Mouse (Mus musculus) heart, embryonic 16.5 days (tissue): ENCODE measurements around the gene Nabp2. TPM values are rescaled to one million over a fixed set of nuclear protein-coding genes. Genes with fewer than 3 reads are reported as not detected.
A peak's percentile ranks its signal among the peaks of the same experiment; 100 is the strongest.

Experiments used
- ATAC-seq: fragments of 200-750 bp; cut with Nextera tagmentation; replicated peaks from 2 replicates; pipeline ENCODE4 v1.8.0; 2017; ENCODE audit warnings: moderate number of reproducible peaks; ENCODE audit not compliant: insufficient read depth, low FRiP score; ENCODE audit errors: extremely low read depth
- H3K27ac ChIP-seq: fragments of 300-500 bp; sonication (generic); 2 replicates; pipeline ENCODE4 v1.5.1; 2014; ENCODE audit warnings: mild to moderate bottlenecking, low read length, control low read depth, moderate library complexity
- H3K27me3 ChIP-seq: fragments of 300-500 bp; sonication (generic); 2 replicates; pipeline ENCODE4 v1.6.1; 2014; ENCODE audit warnings: low read length, mixed read lengths; ENCODE audit not compliant: control insufficient read depth, insufficient read depth
- H3K36me3 ChIP-seq: fragments of 300-500 bp; sonication (generic); 2 replicates; pipeline ENCODE4 v1.6.1; 2014; ENCODE audit not compliant: control insufficient read depth, insufficient read depth
- H3K4me1 ChIP-seq: fragments of 300-500 bp; sonication (generic); 2 replicates; pipeline ENCODE4 v1.6.1; 2014; ENCODE audit warnings: low read length, mixed read lengths; ENCODE audit not compliant: control insufficient read depth, insufficient read depth
- H3K4me2 ChIP-seq: fragments of 300-500 bp; sonication (generic); 2 replicates; pipeline ENCODE4 v1.6.1; 2014; ENCODE audit warnings: low read depth, mild to moderate bottlenecking, control low read depth, low read length
- H3K4me3 ChIP-seq: fragments of 300-500 bp; sonication (generic); 2 replicates; pipeline ENCODE4 v1.5.1; 2014; ENCODE audit warnings: mild to moderate bottlenecking, control low read depth, low read length
- H3K9ac ChIP-seq: fragments of 300-500 bp; sonication (generic); 2 replicates; pipeline ENCODE4 v1.6.1; 2014; ENCODE audit warnings: low read length, control low read depth
- H3K9me3 ChIP-seq: fragments of 300-500 bp; sonication (generic); replicated peaks from 2 replicates; pipeline ENCODE4 v1.6.1; 2016; ENCODE audit warnings: low read length; ENCODE audit not compliant: control insufficient read depth
- WGBS: fragments of 180-500 bp; shearing (Covaris S2); extraction: QIAGEN DNeasy Blood & Tissue Kit; methylation state at CpG from one replicate; pipeline ENCODE4 v1.1.7; 2014; 5-methylcytosine and 5-hydroxymethylcytosine counted together
- polyA plus RNA-seq: library from polyadenylated mRNA; unstranded; fragments of >200 nt; fragmentation: Nextera tagmentation; extraction: Ambion mirVana; gene quantifications from 2 replicates; pipeline ENCODE4 v1.2.1, GENCODE M21; 2015

The Nabp2 gene
- polyA plus RNA-seq, 1 experiment from 2014 or later: 55.9 TPM

DNA sequence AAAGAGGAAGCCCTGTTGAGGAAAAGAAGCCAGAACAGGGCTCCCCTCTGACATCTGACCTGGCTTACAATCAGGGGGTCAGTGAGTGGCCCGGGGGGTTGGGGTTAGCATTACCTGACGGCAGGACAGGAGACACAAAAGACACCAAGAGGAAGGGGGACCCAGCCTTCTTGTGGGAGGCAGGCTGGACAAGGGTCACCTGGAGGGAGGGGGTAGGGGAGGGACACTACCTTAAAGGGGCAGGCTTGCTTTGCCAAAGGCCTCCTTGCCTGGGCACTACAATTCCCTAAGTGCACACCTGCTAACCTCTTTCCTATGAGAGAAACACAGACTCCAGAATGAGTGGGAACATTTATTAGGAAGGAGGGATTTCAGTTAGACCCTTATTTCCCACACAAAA is 10.2 kb downstream of the Nabp2 start, which contains the start of gene Slc39a5:
Gene Slc39a5, minus strand, starts transcription at position 174 of the 400 bp plus-strand sequence.
- no peaks in the 10 kb centered on the region for H3K27me3 ChIP-seq
- H3K4me2 ChIP-seq: no peak within 1 kb of the TSS
- H3K9me3 ChIP-seq: no peaks in the 10 kb centered on the region
- no peak within 1 kb of the TSS for H3K27ac ChIP-seq
- no peak within 1 kb of the TSS for H3K4me3 ChIP-seq
- ATAC-seq: no peak
- H3K9ac ChIP-seq: no peak within 1 kb of the TSS
- 39% methylated on average over 2 of the region's 2 CpGs for WGBS
- peaks cover 2% of the 10 kb centered on the region; the same call in 1 of the 2 replicates for H3K4me1 ChIP-seq
- H3K36me3 ChIP-seq: no peaks in the 10 kb centered on the region

DNA sequence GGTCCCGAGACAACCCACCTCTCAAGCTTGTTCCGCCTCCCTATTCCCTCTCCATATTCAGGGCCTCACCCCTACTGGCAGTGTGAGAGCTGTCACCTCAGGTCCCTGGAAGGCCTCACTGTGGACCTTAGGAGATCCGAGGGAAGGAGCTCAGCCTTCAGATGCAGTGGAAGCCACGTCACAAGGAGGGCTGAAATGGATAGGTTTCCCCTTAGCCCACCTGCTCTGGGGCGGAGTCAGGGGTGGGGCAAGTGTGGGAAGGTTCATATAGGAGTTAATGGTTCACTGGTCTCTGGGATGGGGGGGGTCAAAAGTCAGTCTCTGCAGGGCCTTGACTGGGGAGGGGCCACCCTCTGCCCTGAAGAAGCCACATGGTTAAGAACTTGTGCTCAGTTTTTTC is 11.0 kb downstream of the Nabp2 start:
- H3K36me3 ChIP-seq: no peaks in the 10 kb centered on the region
- 39% methylated on average over 5 of the region's 5 CpGs for WGBS
- peaks cover 2% of the 10 kb centered on the region; the same call in 1 of the 2 replicates for H3K4me1 ChIP-seq
- H3K4me3 ChIP-seq: no peak overlapping the region
- H3K9me3 ChIP-seq: no peaks in the 10 kb centered on the region
- H3K9ac ChIP-seq: no peak overlapping the region
- no peak overlapping the region for H3K4me2 ChIP-seq
- H3K27ac ChIP-seq: no peak overlapping the region
- H3K27me3 ChIP-seq: no peaks in the 10 kb centered on the region
- no peak for ATAC-seq

DNA sequence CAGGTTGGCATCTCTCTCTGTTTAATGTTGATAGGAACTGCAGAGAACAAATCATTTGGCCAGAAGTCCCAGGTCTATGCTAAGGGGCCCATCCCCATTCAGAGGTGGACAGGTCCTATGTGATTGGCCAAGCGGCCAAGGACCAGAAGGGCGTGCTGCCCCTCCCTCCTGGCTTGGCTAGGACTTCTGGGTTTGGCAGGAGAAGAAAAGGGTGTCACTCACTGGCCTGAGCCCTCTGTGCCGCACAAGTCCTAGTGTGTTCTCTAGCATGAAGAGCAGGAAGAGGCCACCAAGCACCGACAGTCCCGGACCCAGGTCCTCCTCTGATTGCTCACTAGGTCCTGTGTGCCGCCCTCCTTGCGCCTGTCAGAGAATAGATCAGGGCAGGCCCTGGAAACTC is 13.8 kb downstream of the Nabp2 start:
- no peaks in the 10 kb centered on the region for H3K27me3 ChIP-seq
- no peak overlapping the region for H3K27ac ChIP-seq
- H3K4me3 ChIP-seq: no peak overlapping the region
- H3K4me2 ChIP-seq: no peak overlapping the region
- H3K9ac ChIP-seq: no peak overlapping the region
- ATAC-seq: no peak
- 63% methylated on average over 7 of the region's 7 CpGs for WGBS
- H3K4me1 ChIP-seq: peaks cover 2% of the 10 kb centered on the region; the same call in 1 of the 2 replicates
- H3K9me3 ChIP-seq: no peaks in the 10 kb centered on the region
- H3K36me3 ChIP-seq: no peaks in the 10 kb centered on the region

DNA sequence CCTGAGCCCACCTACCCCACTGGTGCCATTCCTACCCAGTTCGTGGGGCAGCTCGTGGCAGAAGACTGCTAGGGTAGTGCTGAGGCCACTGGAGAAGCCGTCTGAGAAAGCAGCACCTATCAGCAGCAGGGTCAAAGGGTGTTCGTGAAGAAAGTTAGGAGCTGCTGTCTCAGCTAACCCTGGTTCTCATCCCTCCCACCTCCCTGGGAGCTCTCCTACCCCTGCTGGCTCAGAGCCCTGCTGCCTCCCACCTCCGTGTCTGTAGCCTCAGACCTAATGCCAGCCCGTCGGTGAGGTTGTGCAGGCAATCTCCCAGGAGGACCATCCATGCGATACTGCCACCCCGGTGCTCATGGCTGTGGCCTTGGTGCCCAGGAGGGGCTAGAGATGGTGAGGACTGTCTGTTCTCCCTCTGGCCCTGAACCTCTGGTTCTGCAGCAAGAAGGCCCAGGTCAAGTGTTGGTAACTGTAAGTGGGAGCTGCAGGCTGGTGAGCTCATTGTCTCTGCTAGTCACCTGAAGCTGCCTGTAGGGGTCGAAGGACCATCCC is 14.5 kb downstream of the Nabp2 start:
- Histone ChIP-seq H3K36me3 (peaks cover 4% of the 10 kb centered on the region; the same call in 1 of the 2 replicates), H3K4me2 (no peak overlapping the region), H3K27me3 (no peaks in the 10 kb centered on the region), H3K4me3 (no peak overlapping the region), H3K9ac (no peak overlapping the region), H3K4me1 (peaks cover 5% of the 10 kb centered on the region; the same call in 1 of the 2 replicates), H3K27ac (no peak overlapping the region), H3K9me3 (no peaks in the 10 kb centered on the region)
- ATAC-seq: no peak
- WGBS: 52% methylated on average over 10 of the region's 10 CpGs

GRCm38 (mm10) chr10:128396017-128396673 is 15.1 kb downstream of the Nabp2 start:
- Histone ChIP-seq H3K4me2 (no peak overlapping the region), H3K9ac (no peak overlapping the region), H3K4me3 (no peak overlapping the region), H3K4me1 (peaks cover 8% of the 10 kb centered on the region), H3K36me3 (peaks cover 6% of the 10 kb centered on the region; the same call in 1 of the 2 replicates), H3K27ac (no peak overlapping the region), H3K27me3 (no peaks in the 10 kb centered on the region), H3K9me3 (no peaks in the 10 kb centered on the region)
- WGBS: 49% methylated on average over 11 of the region's 11 CpGs
- no peak for ATAC-seq

- H3K9ac ChIP-seq: no peak overlapping the region
- no peak for ATAC-seq
- no peak overlapping the region for H3K27ac ChIP-seq
- no peaks in the 10 kb centered on the region for H3K9me3 ChIP-seq
- H3K4me1 ChIP-seq: peaks cover 7% of the 10 kb centered on the region
- H3K4me3 ChIP-seq: no peak overlapping the region
- H3K4me2 ChIP-seq: no peak overlapping the region
- WGBS: 47% methylated on average over 6 of the region's 6 CpGs
- no peaks in the 10 kb centered on the region for H3K27me3 ChIP-seq
- H3K36me3 ChIP-seq: peaks cover 45% of the 10 kb centered on the region
These were observed 19.4 kb downstream of the Nabp2 start for GRCm38 (mm10) chr10:128391850-128392249.

GRCm38 (mm10) chr10:128390366-128390765 is 20.9 kb downstream of the Nabp2 start:
- H3K36me3 ChIP-seq: peaks cover 53% of the 10 kb centered on the region
- 89% methylated on average over 12 of the region's 12 CpGs for WGBS
- ATAC-seq: no peak
- no peak overlapping the region for H3K27ac ChIP-seq
- H3K4me3 ChIP-seq: no peak overlapping the region
- H3K4me1 ChIP-seq: peaks cover 7% of the 10 kb centered on the region
- no peaks in the 10 kb centered on the region for H3K27me3 ChIP-seq
- H3K9me3 ChIP-seq: no peaks in the 10 kb centered on the region
- no peak overlapping the region for H3K9ac ChIP-seq
- H3K4me2 ChIP-seq: no peak overlapping the region

GRCm38 (mm10) chr10:128389570-128389969 is 21.7 kb downstream of the Nabp2 start:
- Histone ChIP-seq H3K4me3 (no peak overlapping the region), H3K27me3 (no peaks in the 10 kb centered on the region), H3K9me3 (no peaks in the 10 kb centered on the region), H3K9ac (no peak overlapping the region; the same call in 1 of the 2 replicates), H3K4me2 (no peak overlapping the region), H3K4me1 (peaks cover 7% of the 10 kb centered on the region), H3K27ac (no peak overlapping the region), H3K36me3 (peaks cover 57% of the 10 kb centered on the region)
- 58% methylated on average over 6 of the region's 6 CpGs for WGBS
- ATAC-seq: 0 out of 2 replicates have a peak, but pooled peaks have one; percentile 21

- Histone ChIP-seq H3K4me1 (peaks cover 7% of the 10 kb centered on the region), H3K27ac (no peak overlapping the region), H3K36me3 (peaks cover 62% of the 10 kb centered on the region), H3K9me3 (no peaks in the 10 kb centered on the region), H3K4me3 (no peak overlapping the region), H3K27me3 (no peaks in the 10 kb centered on the region), H3K4me2 (no peak overlapping the region), H3K9ac (no peak overlapping the region; the same call in 1 of the 2 replicates)
- WGBS: 88% methylated on average over 14 of the region's 14 CpGs
- no peak for ATAC-seq
These were observed 22.4 kb downstream of the Nabp2 start for GRCm38 (mm10) chr10:128388941-128389340.
